Mouse (Mus musculus): ENCODE results near the gene U2af2.
"Not testable (repeated sequence)": the region's sequence is repeated elsewhere in the genome, so short reads cannot be mapped to it uniquely, and the experiment has no call there.

Gene U2af2

DNA sequence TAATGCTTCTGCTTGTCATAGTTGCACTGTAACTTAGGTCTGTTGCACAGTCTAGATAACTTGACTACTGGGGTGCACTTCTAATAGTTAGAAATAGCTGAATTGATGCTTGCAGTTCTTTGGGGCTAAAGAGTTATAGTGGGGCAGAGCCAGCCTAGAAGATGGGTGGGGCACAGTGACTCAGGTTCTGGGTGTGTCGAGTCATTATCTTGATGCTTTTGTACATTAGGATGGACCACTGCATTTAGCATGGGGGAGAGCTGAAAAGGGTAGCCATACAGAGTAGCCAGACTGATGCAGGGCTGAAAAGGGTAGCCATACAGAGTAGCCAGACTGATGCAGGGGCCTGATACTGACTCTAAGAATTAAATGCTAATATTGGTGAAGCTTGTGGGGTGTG is 11.6 kb downstream of the U2af2 start:
- DNase-seq (ENCODE audit: low read depth in 1 of 2, low spot score in 2 of 2) = no peak

DNA sequence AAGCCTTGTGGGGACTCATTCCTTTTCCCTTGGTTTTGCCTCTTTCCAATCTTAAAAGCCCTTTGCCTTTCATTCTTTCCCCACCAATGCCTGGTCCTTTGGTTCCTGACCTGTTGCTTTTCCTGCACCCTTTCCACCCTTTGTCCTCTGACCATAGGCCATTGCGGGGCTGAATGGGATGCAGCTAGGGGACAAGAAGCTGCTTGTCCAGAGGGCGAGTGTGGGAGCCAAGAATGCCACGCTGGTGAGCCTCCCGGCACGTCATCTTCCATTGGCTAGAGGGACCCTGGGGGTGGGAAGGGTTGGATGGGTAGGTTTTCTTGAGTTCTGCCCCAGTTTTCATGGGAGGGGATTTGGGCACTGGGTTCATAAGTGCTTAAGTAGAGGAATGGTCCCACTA is 13.0 kb downstream of the U2af2 start:
- DNase-seq (ENCODE audit: low read depth in 1 of 2, low spot score in 2 of 2) = no peak

DNA sequence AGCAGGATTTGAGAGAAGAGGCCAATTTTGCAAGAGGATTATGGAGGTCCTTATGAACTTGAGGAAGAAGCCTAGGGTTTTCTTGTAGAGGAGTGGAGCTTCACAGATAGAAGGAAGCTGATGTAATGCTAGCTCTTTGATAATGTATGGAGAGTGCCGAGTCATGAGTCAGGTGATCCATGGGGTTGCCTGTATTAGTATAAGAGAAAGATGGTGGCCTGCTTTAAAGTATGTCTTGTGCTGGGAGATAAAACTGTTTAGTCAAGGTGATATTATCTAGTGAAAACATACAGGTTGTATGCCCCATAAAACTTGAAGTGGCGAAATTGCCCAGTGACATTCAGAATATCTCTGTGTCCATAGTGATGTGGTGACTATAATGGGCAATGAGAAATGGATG is 15.0 kb downstream of the U2af2 start:
- DNase-seq (ENCODE audit: low read depth in 1 of 2, low spot score in 2 of 2) = no peak

DNA sequence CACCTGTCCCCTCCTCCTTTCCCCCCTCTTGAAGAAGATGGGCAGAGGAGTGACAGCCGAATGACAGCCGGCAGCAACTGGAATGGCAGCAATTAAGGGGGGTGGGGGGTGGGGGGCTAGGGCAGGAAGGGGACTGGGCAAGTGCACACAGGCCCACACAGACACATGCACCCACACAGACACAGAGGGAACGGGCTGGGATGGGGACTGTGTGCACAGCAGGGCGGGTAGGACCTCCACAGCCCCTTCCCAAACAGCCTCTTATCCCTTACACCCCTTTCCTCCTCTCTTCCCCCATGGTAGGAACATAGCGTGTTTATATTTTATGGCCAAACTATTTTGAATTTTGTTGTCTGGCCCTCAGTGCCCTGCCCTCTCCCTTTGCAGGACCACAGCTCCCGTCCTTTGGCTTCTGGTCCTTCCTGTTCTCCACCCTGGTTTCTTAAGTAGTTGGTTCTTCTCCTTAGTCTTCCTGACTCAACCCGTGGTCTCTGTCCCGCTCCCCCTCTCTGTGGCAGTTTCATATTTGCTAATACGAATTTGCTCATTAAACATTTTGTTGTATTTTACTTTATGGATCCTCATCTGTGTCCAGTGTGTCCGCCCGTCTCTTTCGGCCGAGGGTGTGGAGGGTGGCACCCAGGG is 17.5 kb downstream of the U2af2 start:
- DNase-seq (ENCODE audit: low read depth in 1 of 2, low spot score in 2 of 2) = not testable (repeated sequence)

DNA sequence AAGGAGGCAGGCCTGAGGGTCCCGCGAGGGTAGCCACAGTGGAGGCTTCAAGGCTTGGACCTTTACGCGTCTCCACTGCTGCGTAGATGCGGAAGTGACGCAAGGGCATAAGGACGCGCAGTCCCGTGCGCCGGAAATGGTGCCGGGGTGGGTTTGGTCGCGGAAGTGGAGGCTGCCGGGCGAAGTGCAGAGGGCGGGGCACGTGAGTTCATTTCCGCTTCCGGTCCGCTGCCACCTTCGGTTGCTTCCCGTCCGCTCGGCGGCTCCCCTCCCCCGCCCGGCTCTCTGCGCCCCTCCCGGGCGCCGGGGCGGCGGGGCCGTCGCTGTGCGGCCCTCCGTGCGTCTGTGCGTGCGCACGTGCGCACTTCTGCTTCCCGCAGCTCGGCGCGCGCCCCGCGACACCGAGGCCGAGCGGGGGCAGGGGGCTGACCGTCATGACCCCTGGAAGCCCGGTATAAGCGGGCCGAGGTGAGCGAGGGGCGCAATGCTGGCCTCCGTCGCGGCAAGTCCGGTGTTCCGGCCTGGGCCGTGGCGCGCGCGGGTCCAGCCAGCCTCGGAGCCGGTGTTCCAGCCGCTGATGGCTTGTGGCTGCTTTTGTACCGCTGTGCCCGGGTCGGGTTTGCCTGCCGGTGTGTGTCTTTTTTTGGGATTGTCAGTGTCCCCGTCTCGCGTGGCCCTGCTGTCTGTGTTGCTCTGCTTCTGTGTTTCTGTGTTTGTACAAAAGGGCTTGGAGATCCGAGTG is 18.2 kb downstream of the U2af2 start, which contains the start of gene Epn1:
Epn1 (plus strand) TSS at position 226 of the 742 bp plus-strand sequence.
- DNase-seq (ENCODE audit: low read depth in 1 of 2, low spot score in 2 of 2) = peak; percentile 86 to 93

DNA sequence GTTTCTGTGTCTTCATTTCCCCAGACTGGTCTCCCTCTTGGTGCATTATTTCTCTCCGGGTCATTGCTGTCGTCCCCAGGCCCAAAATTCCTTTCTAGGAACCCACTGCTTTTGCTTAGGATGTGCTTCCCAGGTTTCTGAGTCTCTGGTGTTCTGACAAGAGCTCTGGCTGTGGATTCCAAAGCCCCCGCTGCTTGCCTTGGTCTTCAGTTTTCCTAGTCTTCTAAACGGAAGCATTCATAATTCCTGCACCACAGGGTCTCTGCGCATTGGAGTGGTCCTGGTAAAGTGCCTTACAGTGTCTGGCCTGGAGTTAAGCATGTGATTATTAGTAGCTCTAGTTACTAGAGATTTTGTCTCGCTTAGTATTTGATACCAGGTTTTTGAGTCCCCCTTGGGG is 18.9 kb downstream of the U2af2 start:
- no peak for DNase-seq (ENCODE audit: low read depth in 1 of 2, low spot score in 2 of 2)

DNA sequence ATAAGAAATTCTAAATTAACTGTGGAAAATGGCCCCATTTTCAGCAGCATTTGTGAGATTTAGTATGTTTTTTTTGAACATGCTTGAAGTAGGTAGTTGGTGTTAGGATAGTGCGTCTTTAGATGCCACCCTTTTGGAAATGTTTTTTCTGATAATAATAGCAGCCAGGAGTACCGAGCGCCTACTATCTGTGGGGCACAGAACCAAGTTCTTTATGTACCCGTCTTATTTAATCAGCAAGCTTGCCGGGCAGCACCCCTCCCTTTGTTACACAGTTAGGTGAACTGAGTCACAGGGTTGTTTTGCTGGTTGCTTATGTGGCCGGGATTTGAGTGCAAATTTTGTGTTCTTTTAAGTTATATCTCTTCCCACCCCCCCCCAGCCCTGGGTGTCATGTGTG is 19.3 kb downstream of the U2af2 start:
- no peak for DNase-seq (ENCODE audit: low read depth in 1 of 2, low spot score in 2 of 2)

DNA sequence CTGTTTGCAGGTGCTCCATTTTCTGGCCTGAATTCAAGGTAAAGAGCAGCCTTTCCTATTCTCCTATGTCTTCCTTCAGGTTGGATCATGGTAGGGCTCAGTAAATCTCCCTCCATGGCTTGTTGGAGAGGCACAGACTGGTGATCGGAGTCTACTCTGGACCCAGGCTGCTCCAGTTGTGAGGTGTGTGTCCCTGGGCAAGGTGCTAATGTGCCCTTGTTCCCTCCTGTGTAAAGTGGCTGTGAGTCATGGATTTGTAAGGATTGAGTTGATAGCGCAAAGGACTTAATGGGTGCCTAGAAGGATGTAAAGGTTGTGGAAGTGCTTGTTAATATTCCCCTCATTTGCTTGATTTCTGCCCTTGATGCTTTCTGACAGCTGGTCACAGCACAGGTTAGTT is 20.0 kb downstream of the U2af2 start:
- no peak for DNase-seq (ENCODE audit: low read depth in 1 of 2, low spot score in 2 of 2)

DNA sequence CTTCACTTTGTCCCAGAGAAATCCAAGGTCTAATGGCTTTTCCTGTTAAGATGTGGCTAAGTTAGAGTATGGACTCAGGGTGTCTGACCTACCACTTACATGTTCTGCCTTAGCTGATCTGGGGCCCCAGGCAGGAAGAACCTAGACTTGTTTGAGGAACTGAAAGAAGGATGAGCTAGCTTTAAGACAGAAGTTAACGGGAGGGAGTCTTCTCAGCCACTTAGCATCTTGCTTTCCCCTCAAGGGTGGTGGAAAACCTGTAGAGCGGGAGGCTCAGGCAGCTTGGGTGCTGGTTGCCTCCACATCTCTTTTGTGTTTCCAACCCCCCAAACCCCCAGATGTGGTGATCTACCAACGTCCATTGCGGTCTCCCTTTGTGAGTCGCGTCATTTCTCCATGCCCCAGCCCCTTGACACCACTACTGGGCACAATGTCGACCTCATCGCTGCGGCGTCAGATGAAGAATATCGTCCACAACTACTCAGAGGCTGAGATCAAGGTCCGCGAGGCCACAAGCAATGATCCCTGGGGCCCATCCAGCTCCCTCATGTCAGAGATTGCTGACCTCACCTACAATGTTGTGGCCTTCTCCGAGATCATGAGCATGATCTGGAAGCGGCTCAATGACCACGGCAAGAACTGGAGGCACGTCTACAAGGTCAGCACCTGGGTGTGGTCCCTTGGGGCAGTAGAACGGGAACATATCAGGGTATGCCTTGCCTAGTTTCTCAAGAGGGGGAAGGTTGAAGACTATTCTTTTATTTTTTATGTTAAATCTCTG is 21.6 kb downstream of the U2af2 start:
- peak in 1 of 2 experiments; percentile 52 for DNase-seq (ENCODE audit: low read depth in 1 of 2, low spot score in 2 of 2)

DNA sequence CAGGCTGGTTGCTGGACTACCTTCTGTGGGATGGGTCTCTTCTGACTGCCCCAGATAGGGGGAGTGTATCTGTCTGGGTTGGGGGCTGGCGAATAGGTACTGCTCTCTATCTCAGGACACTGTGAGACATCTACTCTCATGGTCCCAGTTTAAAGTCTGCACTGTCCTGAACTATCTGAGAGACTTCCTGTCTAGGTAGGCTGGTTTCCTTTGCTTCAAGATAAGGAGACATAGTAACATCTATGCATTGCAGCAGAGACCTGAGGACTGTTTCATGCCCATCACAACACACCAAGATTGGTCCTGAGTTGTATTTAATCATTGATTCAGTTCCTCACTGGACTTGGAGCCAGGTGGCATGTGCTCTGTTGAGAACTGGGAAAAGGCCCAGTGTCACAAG is 23.6 kb downstream of the U2af2 start:
- no peak for DNase-seq (ENCODE audit: low read depth in 1 of 2, low spot score in 2 of 2)

DNA sequence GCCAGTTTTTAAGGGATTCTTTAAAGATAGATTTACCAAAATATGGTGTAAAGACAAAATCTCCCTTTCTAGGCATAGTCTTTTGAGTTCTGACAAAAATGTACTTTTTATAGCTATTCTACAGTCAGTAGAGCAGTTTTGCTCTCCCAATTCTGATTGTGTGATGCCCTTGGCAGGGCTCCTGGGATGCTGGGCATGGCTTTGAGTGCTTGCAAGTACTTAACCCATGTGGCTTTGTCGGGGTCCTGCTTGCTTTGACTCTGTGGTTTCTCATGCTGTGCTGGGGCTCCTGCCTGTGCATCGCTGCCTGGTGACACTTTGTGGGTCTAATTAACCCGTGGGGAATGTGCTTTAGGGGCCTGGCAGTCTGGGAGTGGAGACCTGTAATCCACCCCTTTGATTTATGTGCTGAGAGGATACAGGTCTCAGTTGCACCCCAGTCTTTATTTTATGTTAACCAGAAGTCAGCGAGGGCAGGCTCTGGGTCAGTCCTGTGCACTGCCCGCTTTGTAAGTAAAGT is 25.0 kb downstream of the U2af2 start:
- DNase-seq (ENCODE audit: low read depth in 1 of 2, low spot score in 2 of 2) = no peak

DNA sequence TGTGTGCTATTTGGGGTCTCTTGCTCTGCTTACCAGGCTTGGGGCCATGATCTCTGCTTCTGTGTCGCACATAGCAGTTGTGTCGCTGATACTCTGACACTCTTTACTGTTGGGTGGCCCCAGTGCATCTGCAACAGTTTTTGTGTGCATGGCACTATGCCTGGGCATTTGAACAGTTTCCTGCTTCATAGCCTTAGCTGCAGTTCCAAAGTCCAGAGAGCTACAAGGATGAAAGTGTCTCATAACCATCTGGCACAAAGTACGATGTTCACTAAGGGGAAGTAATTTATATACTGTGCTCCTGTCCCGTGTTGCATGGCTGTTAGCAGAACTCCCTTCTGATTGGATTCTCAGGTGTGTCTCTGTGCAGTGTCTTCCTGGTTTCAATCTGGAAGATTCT is 25.9 kb downstream of the U2af2 start:
- DNase-seq (ENCODE audit: low read depth in 1 of 2, low spot score in 2 of 2) = no peak

DNA sequence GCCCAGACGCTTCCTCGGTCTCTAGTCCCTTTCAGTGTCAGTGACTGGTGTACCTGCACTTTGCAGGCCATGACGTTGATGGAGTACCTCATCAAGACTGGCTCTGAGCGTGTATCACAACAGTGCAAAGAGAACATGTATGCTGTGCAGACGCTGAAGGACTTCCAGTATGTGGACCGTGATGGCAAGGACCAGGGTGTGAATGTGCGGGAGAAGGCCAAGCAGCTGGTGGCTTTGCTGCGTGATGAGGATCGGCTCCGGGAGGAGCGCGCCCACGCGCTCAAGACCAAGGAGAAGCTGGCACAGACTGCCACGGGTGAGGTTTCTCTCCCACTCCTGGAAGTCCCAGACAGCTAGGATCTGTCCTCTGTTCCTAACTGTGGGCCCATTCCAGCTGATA is 27.9 kb downstream of the U2af2 start:
- no peak for DNase-seq (ENCODE audit: low read depth in 1 of 2, low spot score in 2 of 2)

DNA sequence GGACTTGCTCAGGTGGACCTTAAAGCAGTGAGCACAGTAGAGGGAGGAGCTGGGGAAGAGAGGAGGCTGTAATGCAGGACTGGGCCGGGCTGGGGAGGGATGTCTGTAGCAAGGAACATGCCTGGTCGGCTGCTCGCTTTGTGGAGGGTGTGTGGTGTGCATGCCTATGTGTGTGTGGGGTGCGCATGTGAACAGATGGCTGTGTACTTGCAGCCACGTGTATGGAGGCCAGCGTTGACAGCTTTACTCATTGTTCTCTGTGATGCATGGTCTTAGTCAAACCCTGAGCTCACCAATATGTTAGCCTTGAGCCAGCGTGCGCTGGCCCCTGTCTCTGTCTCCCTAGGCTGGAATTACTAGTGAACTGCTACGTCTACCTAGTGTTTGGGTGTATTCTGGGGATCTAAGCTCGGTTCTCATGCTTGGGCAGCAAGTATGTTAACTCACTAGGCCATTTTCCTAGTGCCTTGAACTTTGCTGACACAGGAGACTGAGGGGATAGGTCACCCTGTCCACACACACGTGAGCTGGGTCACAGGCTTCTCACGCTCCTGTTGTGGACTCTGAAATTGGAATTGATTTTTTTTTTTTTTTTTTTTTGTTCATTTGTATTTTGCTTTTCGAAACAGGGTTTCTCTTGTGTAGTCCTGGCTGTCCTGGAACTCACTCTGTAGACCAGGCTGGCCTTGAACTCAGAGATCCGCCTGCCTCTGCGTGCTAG is 29.2 kb downstream of the U2af2 start:
- no peak for DNase-seq (ENCODE audit: low read depth in 1 of 2, low spot score in 2 of 2)

DNA sequence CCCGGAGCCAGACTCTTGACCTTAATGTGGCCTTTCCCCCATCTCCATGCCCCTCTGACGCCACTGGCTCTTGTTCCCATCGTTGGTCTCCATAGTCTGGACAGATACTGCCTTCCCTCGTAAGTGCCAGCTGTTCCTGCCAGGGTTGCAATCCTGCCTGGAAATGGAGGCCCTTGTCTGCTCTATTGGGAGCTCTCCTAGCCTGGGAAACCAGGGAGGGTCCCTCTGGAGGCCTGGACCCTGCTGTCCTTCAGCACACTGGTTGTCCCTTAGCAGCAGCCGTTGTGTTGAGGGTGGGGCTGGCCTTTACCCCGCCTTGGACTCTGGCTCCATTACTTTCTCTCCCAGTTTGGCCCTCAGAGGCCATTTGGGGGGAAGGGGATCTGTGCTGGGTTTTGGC is 30.4 kb downstream of the U2af2 start:
- no peak for DNase-seq (ENCODE audit: low read depth in 1 of 2, low spot score in 2 of 2)

DNA sequence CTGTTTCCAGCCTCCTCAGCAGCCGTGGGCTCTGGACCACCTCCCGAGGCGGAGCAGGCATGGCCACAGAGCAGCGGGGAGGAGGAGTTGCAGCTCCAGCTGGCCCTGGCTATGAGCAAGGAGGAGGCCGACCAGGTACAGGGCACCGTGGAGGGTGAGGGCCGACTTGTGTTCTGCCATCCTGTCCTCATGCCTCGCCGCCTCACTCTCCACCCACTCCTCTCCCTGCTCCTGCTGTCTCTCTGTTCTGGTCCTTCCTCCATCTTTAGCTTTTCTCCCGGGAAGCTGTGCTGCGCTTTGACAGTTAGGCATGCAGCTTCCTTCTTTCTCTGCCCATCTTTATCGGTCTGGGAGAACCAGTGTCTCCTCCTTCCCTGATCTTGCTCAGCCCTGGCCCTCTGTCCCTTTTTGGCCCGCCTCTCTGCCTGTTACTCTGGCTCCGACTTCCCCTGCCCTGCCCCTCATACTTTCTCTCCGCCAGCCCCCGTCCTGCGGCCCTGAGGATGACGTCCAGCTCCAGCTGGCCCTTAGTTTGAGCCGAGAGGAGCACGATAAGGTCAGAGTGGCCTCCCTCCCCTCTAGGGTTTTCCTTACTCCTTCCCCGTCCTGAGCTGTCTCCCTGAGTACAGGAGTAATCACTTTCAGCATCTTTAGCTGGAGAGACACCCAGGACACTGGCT is 31.0 kb downstream of the U2af2 start:
- no peak for DNase-seq (ENCODE audit: low read depth in 1 of 2, low spot score in 2 of 2)

DNA sequence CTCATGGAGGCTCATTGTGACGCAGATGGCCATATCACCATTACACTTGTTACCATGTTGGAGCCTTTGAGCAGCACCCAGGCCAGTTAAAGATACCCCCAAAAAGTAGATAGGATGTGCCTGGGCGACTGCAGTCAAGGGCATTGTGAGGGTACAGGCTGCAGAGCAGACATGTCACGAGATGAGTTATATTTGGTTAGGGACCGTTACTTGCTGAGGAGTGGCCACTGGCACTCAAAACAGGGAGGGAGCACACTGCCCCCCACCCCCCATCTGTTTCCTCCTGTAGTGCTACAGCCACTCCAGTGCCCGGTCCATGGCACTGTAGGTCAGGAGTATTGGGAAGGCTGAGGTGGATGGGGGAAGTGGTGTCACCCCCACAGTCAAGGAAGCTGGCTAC is 36.8 kb downstream of the U2af2 start:
- DNase-seq (ENCODE audit: low read depth in 1 of 2, low spot score in 2 of 2) = no peak

DNA sequence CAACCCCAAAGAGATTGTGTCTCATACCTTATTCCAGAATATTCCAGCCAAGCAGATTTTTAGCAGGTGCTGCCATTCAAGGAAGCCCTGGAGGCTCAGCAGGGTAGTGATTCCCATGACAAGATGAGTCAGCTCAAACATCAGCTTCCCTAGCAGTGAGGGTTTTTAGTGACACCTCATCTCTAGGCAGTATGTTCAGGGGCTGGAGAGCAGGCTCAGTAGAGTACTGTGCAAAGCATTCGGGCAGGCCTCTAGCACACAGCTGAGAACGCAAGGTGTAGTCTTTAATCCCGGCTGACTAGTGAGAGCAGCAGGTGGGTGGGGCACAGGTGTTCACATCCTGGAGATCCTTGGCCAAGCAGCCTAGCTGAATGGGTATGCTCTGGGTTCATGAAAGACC is 37.9 kb downstream of the U2af2 start:
- no peak for DNase-seq (ENCODE audit: low read depth in 1 of 2, low spot score in 2 of 2)

DNA sequence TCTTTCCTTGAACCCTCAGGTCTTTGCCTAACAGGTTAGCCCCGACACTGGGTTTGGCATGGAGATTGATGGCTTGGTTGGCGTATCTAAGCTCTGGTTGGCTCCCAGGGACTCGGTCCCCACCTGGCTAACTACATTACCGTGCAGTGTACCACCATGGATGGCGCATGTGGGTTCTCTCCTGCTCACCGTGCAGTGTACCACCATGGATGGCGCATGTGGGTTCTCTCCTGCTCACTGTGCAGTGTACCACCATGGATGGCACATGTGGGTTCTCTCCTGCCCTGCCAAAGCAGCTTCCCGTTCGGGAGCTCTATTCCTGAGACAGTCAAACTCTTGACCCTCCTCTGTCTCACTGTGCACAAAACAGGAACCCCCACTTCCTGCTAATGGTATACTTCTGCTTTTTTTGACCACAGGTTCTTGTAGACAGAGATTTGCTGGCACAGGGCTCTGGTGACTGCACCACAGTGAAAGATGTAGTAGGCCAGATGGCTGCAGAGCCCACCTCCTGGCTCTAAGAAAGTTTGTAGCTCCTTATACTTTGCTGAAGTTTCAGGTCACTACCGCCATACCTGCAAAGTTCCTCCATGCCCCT is 39.2 kb downstream of the U2af2 start:
- peak; percentile 51 to 61 for DNase-seq (ENCODE audit: low read depth in 1 of 2, low spot score in 2 of 2)

DNA sequence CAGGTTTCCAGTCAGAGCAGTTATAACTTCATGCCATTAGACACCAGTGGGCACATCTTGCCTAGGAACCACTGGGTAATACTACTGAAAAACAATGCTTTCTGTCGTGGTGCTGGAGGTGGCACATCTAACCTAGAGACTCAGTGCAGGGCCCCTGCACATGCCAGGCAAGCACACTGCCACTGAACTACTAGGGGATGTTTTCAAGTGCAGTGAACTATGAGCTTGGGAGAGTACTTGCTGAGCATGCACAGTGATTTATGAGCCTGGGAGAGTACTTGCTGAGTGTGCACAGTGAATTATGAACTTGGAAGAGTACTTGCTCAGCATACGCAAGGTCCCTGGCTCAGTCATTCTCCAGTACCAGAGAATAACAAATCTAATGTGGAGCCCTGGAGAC is 40.6 kb downstream of the U2af2 start:
- DNase-seq (ENCODE audit: low read depth in 1 of 2, low spot score in 2 of 2) = no peak
